Comparison of ENCODE assay signal across 22 mouse cellular contexts in the genomic region with DNA sequence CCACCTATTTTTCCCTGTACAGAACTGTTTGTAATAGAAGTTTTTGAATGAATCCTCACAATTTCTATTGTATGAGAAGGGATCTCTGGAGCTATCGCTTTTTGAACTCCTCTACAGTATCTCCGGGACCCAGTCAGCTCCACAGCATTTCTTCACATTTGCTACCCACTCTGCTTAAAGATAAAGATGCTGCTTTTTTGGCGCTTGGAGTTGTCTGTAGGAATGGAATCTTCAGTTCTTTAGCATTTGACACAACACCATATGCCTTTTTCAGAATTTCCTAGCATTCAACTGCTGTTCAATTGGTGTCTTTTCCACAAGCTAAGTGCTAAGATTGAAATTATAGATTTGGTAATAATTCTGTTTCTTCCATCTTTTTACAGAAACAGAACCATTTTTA.
"Had no signal": no experiment of that assay in that cellular context is flagged by ENCODE, and none has a peak within 500 bp of the region (broad histone marks: within the 10 kb centered on the region; RNA-seq: fewer than 3 reads in every experiment).

No protein-coding gene starts in this region.

- H3K9ac ChIP-seq: limb, embryonic 12.5 days; limb, embryonic 15.5 days; liver, embryonic 14.5 days; liver, postnatal 0 days; lung, embryonic 14.5 days; midbrain, embryonic 12.5 days; midbrain, embryonic 15.5 days; neural tube, embryonic 12.5 days; neural tube, embryonic 15.5 days; stomach, embryonic 15.5 days had no signal

- H3K4me1 ChIP-seq: limb, embryonic 12.5 days; limb, embryonic 15.5 days; midbrain, embryonic 12.5 days; midbrain, embryonic 15.5 days; neural tube, embryonic 12.5 days; neural tube, embryonic 15.5 days; stomach, embryonic 15.5 days had no signal

- H3K9me3 ChIP-seq: limb, embryonic 12.5 days; limb, embryonic 15.5 days; midbrain, embryonic 12.5 days; midbrain, embryonic 15.5 days; neural tube, embryonic 12.5 days; neural tube, embryonic 15.5 days; stomach, embryonic 15.5 days had no signal

- H3K36me3 ChIP-seq: limb, embryonic 12.5 days; limb, embryonic 15.5 days; midbrain, embryonic 12.5 days; midbrain, embryonic 15.5 days; neural tube, embryonic 12.5 days; neural tube, embryonic 15.5 days; stomach, embryonic 15.5 days had no signal

- DNase-seq: kidney, postnatal 25 days; left cerebral cortex, postnatal 4 days; liver, postnatal 0 days; lung, embryonic 14.5 days; right cerebral cortex, adult 18-20 months; right cerebral cortex, postnatal 14 days; spleen, adult 18-20 months; thymus, adult 18-20 months; thymus, postnatal 36 days had no signal

- H3K4me2 ChIP-seq: limb, embryonic 12.5 days; limb, embryonic 15.5 days; liver, embryonic 11.5 days; lung, embryonic 14.5 days; midbrain, embryonic 12.5 days; midbrain, embryonic 15.5 days; neural tube, embryonic 12.5 days; neural tube, embryonic 15.5 days; stomach, embryonic 15.5 days had no signal

- ATAC-seq: liver, postnatal 0 days; lung, postnatal 0 days; midbrain, embryonic 15.5 days had no signal

- H3K4me3 ChIP-seq: layer of hippocampus, adult 2 months; limb, embryonic 12.5 days; limb, embryonic 15.5 days; midbrain, embryonic 12.5 days; midbrain, embryonic 15.5 days; neural tube, embryonic 12.5 days; neural tube, embryonic 15.5 days; stomach, embryonic 15.5 days had no signal

- H3K27me3 ChIP-seq: limb, embryonic 12.5 days; limb, embryonic 15.5 days; midbrain, embryonic 12.5 days; midbrain, embryonic 15.5 days; neural tube, embryonic 12.5 days; neural tube, embryonic 15.5 days; stomach, embryonic 15.5 days had no signal

- H3K27ac ChIP-seq: kidney, postnatal 0 days; layer of hippocampus, adult 2 months; limb, embryonic 12.5 days; limb, embryonic 15.5 days; liver, embryonic 14.5 days; macrophage; midbrain, embryonic 12.5 days; midbrain, embryonic 15.5 days; neural tube, embryonic 12.5 days; neural tube, embryonic 15.5 days; stomach, embryonic 15.5 days had no signal
